Mouse (Mus musculus) megakaryocyte, embryonic 14.5 days (primary cell): ENCODE measurements around the gene Cacnb2.

Experiments used
- FLI1 ChIP-seq: IDR thresholded peaks from 2 replicates; pipeline ENCODE4 v1.6.1; 2012; ENCODE audit warnings: low read length, inconsistent platforms, mixed read lengths
- GATA1 ChIP-seq: IDR thresholded peaks from 3 replicates; pipeline ENCODE4 v1.6.1; 2012; ENCODE audit warnings: mixed read lengths, low read length, inconsistent platforms, borderline replicate concordance

- TF ChIP-seq GATA1 (no peak), FLI1 (no peak)
Measured at GRCm38 (mm10) chr2:14787983-14788382, 185.1 kb downstream of the Cacnb2 start.
